Mouse (Mus musculus): ENCODE measurements around the gene Csf2rb2. TPM values are rescaled to one million over a fixed set of nuclear protein-coding genes. Genes with fewer than 3 reads are reported as not detected.
"Not testable (repeated sequence)": the region's sequence is repeated elsewhere in the genome, so short reads cannot be mapped to it uniquely, and the experiment has no call there.

Csf2rb2 gene
- polyA plus RNA-seq, 1 experiment = 75.8 TPM

GRCm38 (mm10) chr15:78299641-78300040 lies 5.9 kb downstream of the Csf2rb2 start:
- H3K36me3 ChIP-seq (replicated peaks; ENCODE audit: low read length) = peaks cover 19% of the 10 kb centered on the region
- no peaks in the 10 kb centered on the region for H3K9me3 ChIP-seq
- peaks cover 23% of the 10 kb centered on the region for H3K27me3 ChIP-seq (replicated peaks)
- peaks cover 34% of the 10 kb centered on the region for H3K4me1 ChIP-seq
- TF ChIP-seq GATA1 (IDR thresholded peaks at IDR 0.05; ENCODE audit: borderline replicate concordance, low read length) (no peak), FLI1 (IDR thresholded peaks at IDR 0.05; ENCODE audit: low read length) (no peak)
- H3K4me3 ChIP-seq (replicated peaks) = no peak overlapping the region

- Histone ChIP-seq H3K4me3 (replicated peaks) (no peak overlapping the region), H3K27me3 (replicated peaks) (peaks cover 23% of the 10 kb centered on the region), H3K36me3 (replicated peaks; ENCODE audit: low read length) (peaks cover 28% of the 10 kb centered on the region), H3K9me3 (no peaks in the 10 kb centered on the region), H3K4me1 (peaks cover 32% of the 10 kb centered on the region)
- no peak for TF ChIP-seq FLI1 (IDR thresholded peaks at IDR 0.05; ENCODE audit: low read length)
- TF ChIP-seq GATA1 (IDR thresholded peaks at IDR 0.05; ENCODE audit: borderline replicate concordance, low read length) = no peak
These were observed 7.0 kb downstream of the Csf2rb2 start for GRCm38 (mm10) chr15:78298558-78298957.

- peaks cover 54% of the 10 kb centered on the region for H3K36me3 ChIP-seq (replicated peaks; ENCODE audit: low read length)
- peaks cover 17% of the 10 kb centered on the region for H3K4me1 ChIP-seq
These were observed 11.8 kb downstream of the Csf2rb2 start for GRCm38 (mm10) chr15:78293716-78294115.

GRCm38 (mm10) chr15:78293228-78293627 lies 12.3 kb downstream of the Csf2rb2 start:
- H3K9me3 ChIP-seq; H3K4me3 ChIP-seq (replicated peaks): not testable (repeated sequence)
- Histone ChIP-seq H3K4me1 (peaks cover 12% of the 10 kb centered on the region), H3K36me3 (replicated peaks; ENCODE audit: low read length) (peaks cover 59% of the 10 kb centered on the region), H3K27me3 (replicated peaks) (peaks cover 22% of the 10 kb centered on the region)

More at GRCm38 (mm10) chr15:78293716-78294115, 11.8 kb downstream of the Csf2rb2 start:
- no peak for TF ChIP-seq FLI1 (IDR thresholded peaks at IDR 0.05; ENCODE audit: low read length)
- no peak for TF ChIP-seq GATA1 (IDR thresholded peaks at IDR 0.05; ENCODE audit: borderline replicate concordance, low read length)
- H3K27me3 ChIP-seq (replicated peaks) = peaks cover 22% of the 10 kb centered on the region
- H3K9me3 ChIP-seq = peaks cover 6% of the 10 kb centered on the region; the same call in 1 of the 2 replicates
- H3K4me3 ChIP-seq (replicated peaks) = no peak overlapping the region

- Histone ChIP-seq H3K36me3 (replicated peaks; ENCODE audit: low read length) (peaks cover 60% of the 10 kb centered on the region), H3K4me1 (peaks cover 11% of the 10 kb centered on the region), H3K27me3 (replicated peaks) (peaks cover 12% of the 10 kb centered on the region)
- H3K4me3 ChIP-seq (replicated peaks); H3K9me3 ChIP-seq: not testable (repeated sequence)
These were observed 15.7 kb downstream of the Csf2rb2 start for GRCm38 (mm10) chr15:78289775-78290174.

GRCm38 (mm10) chr15:78287941-78288340 lies 17.6 kb downstream of the Csf2rb2 start:
- peaks cover 50% of the 10 kb centered on the region for H3K36me3 ChIP-seq (replicated peaks; ENCODE audit: low read length)
- no peak overlapping the region for H3K4me3 ChIP-seq (replicated peaks)
- no peak for TF ChIP-seq FLI1 (IDR thresholded peaks at IDR 0.05; ENCODE audit: low read length)
- TF ChIP-seq GATA1 (IDR thresholded peaks at IDR 0.05; ENCODE audit: borderline replicate concordance, low read length) = no peak
- peaks cover 7% of the 10 kb centered on the region for H3K4me1 ChIP-seq
- peaks cover 6% of the 10 kb centered on the region; the same call in 1 of the 2 replicates for H3K9me3 ChIP-seq
- peaks cover 8% of the 10 kb centered on the region for H3K27me3 ChIP-seq (replicated peaks)

- Histone ChIP-seq H3K4me3 (replicated peaks) (no peak overlapping the region), H3K27me3 (replicated peaks) (peaks cover 42% of the 10 kb centered on the region), H3K9me3 (no peaks in the 10 kb centered on the region), H3K4me1 (peaks cover 46% of the 10 kb centered on the region), H3K36me3 (replicated peaks; ENCODE audit: low read length) (no peaks in the 10 kb centered on the region)
- no peak for TF ChIP-seq GATA1 (IDR thresholded peaks at IDR 0.05; ENCODE audit: borderline replicate concordance, low read length)
- no peak for TF ChIP-seq FLI1 (IDR thresholded peaks at IDR 0.05; ENCODE audit: low read length)
These were observed 27.2 kb downstream of the Csf2rb2 start for GRCm38 (mm10) chr15:78278308-78278707.

GRCm38 (mm10) chr15:78271208-78271607 lies 34.3 kb downstream of the Csf2rb2 start:
- peaks cover 8% of the 10 kb centered on the region; the same call in 1 of the 2 replicates for H3K9me3 ChIP-seq
- H3K27me3 ChIP-seq (replicated peaks) = peaks cover 18% of the 10 kb centered on the region
- H3K4me3 ChIP-seq (replicated peaks) = no peak overlapping the region
- TF ChIP-seq FLI1 (IDR thresholded peaks at IDR 0.05; ENCODE audit: low read length) (no peak), GATA1 (IDR thresholded peaks at IDR 0.05; ENCODE audit: borderline replicate concordance, low read length) (no peak)
- peaks cover 59% of the 10 kb centered on the region for H3K4me1 ChIP-seq
- H3K36me3 ChIP-seq (replicated peaks; ENCODE audit: low read length) = no peaks in the 10 kb centered on the region

- peaks cover 78% of the 10 kb centered on the region for H3K4me1 ChIP-seq
- H3K4me3 ChIP-seq (replicated peaks) = peak overlapping the region; percentile 50
- H3K9me3 ChIP-seq = peaks cover 8% of the 10 kb centered on the region; the same call in 1 of the 2 replicates
- no peaks in the 10 kb centered on the region for H3K27me3 ChIP-seq (replicated peaks)
- no peak for TF ChIP-seq FLI1 (IDR thresholded peaks at IDR 0.05; ENCODE audit: low read length)
- peak; percentile 83; the same call in 1 of the 3 replicates for TF ChIP-seq GATA1 (IDR thresholded peaks at IDR 0.05; ENCODE audit: borderline replicate concordance, low read length)
- peaks cover 17% of the 10 kb centered on the region for H3K36me3 ChIP-seq (replicated peaks; ENCODE audit: low read length)
These were observed 37.7 kb downstream of the Csf2rb2 start for GRCm38 (mm10) chr15:78267865-78268264.

GRCm38 (mm10) chr15:78267441-78267840 lies 38.1 kb downstream of the Csf2rb2 start:
- TF ChIP-seq FLI1 (IDR thresholded peaks at IDR 0.05; ENCODE audit: low read length) (no peak), GATA1 (IDR thresholded peaks at IDR 0.05; ENCODE audit: borderline replicate concordance, low read length) (no peak)
- H3K9me3 ChIP-seq = peaks cover 8% of the 10 kb centered on the region; the same call in 1 of the 2 replicates
- H3K36me3 ChIP-seq (replicated peaks; ENCODE audit: low read length) = peaks cover 21% of the 10 kb centered on the region
- H3K4me3 ChIP-seq (replicated peaks) = peak overlapping the region; percentile 65
- peaks cover 81% of the 10 kb centered on the region for H3K4me1 ChIP-seq
- H3K27me3 ChIP-seq (replicated peaks) = no peaks in the 10 kb centered on the region

GRCm38 (mm10) chr15:78263286-78263685 lies 42.2 kb downstream of the Csf2rb2 start:
- Histone ChIP-seq H3K4me1 (peaks cover 63% of the 10 kb centered on the region), H3K4me3 (replicated peaks) (no peak overlapping the region), H3K9me3 (no peaks in the 10 kb centered on the region), H3K36me3 (replicated peaks; ENCODE audit: low read length) (peaks cover 60% of the 10 kb centered on the region), H3K27me3 (replicated peaks) (no peaks in the 10 kb centered on the region)
- TF ChIP-seq GATA1 (IDR thresholded peaks at IDR 0.05; ENCODE audit: borderline replicate concordance, low read length) = no peak
- TF ChIP-seq FLI1 (IDR thresholded peaks at IDR 0.05; ENCODE audit: low read length) = no peak

All from megakaryocyte, embryonic 14.5 days (primary cell).